Mouse (Mus musculus) megakaryocyte, embryonic 14.5 days (primary cell): Measurements from ENCODE around the gene Tmem248.

Experiments used
- FLI1 ChIP-seq: IDR thresholded peaks from 2 replicates; pipeline ENCODE4 v1.6.1; 2012; ENCODE audit warnings: low read length, inconsistent platforms, mixed read lengths
- GATA1 ChIP-seq: IDR thresholded peaks from 3 replicates; pipeline ENCODE4 v1.6.1; 2012; ENCODE audit warnings: mixed read lengths, low read length, inconsistent platforms, borderline replicate concordance

GRCm38 (mm10) chr5:130180362-130180761 is 36.5 kb upstream of the Tmem248 start:
- TF ChIP-seq GATA1 (no peak), FLI1 (no peak)
